Mouse (Mus musculus): ENCODE measurements around the gene Smyd3. TPM values are rescaled to one million over a fixed set of nuclear protein-coding genes. Genes with fewer than 3 reads are reported as not detected.

Smyd3 gene
- total RNA-seq (2022): 10 to 100 TPM; 25.1 to 28.9 (median 26.2) TPM

DNA sequence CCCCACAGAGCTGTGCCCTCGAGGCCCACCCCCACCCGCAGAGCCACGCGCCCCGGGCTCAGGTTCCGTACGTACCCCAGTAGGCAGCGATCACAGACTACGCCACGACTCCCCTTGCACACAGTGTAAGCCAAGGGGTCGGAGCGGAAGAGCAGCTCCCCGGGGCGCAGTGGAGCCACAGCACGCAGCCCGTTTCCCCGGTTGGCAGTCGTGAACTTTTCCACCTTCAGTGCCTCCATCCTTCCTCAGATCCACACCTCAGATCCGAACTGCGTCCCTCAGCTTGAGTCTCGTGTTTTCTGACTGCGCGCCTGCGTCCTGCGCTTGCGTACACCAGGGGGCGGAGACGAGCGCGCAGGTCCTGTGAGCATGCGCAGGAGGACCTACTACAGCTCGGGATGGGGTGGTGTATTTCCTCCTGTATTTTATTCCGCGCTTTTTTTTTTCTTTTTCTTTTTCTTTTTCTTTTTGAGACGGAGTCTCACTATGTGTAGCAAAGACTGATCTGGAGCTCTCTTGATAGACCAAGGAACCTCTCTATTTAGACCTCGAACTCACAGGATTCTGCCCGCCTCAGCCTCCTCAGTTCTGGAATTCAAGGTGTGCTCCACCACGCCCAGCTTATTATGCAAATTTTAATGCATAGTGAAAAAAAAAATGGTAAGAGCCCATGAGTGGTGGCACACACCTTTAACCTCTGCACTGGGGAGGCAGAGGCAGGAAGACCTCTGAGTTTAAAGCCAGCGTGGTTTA lies at the start of gene Smyd3:
TSS of gene Smyd3 (minus strand) at position 329 of the 753 bp plus-strand sequence.
- DNase-seq (ENCODE audit: low spot score in 2 of 2): peak; percentile 73 to 83

- DNase-seq (ENCODE audit: low spot score in 2 of 2): no peak
These were observed 49.7 kb upstream of the Smyd3 start for GRCm38 (mm10) chr1:179567558-179567957.

DNA sequence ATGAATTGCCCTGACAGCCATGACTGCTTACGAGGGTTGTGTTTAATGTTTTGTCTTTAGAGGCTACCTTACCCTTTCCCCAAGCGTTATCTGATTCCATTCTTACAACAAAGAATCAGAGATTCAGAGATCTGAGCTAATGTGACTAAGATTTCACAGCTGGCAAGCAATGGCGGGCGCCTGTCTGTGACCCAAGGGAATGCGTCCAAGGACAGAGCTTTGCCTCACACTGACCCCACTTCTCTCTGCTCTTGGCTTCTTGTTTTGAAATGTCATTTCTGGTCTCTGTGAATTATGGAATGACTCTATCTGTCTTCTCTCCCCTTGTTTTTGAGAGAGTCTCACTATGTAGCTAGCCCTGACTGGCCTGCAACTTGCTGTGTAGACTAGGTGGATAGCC lies 46.1 kb upstream of the Smyd3 start:
- DNase-seq (ENCODE audit: low spot score in 2 of 2): no peak

DNA sequence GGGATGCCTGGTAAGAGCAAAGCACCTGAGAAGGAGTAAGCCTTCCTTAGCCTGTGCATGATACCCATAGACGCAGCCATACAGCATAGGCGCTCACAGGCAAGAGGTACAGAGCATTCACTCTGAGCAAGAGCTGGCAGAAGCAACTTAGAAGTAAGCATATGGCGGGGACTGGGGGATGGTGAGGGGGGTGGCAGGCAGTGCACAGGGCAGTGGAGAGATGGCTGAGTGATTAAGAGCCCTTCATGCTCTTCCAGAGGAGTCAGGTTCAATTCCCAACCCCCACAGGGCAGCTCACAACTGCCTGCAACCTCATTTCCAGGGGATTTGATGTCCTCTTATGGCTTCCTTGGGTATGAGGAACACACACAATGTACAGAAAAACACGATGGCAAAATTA lies 45.4 kb upstream of the Smyd3 start:
- DNase-seq (ENCODE audit: low spot score in 2 of 2): no peak

DNA sequence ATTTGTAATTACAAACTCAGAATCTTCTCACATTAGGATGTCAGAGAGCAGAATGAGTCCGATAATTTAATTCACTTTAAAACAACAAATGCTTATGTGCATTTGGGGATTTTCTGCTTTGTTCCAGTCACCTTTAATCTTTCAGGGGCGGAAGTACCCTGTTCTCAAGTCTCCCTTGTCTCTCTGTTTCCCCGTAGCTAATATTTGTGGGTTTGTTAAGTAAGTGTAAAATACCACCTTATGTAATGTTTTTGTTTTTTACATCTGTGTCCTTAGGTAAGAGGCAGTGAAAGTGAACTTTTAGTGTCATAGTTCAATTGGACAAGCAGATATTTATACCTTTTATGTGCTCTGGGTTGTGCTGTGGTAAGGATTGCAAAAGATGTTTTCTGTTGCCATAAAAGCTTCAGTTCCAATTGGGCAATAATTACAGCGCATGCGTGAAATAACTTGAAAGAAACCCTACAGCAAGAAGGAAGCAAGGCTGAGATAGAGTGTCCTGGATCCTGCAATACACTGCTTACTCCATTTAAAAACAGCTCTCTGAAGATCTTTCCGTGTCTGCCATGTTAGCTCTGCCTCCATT lies 43.1 kb upstream of the Smyd3 start:
- no peak for DNase-seq (ENCODE audit: low spot score in 2 of 2)

DNA sequence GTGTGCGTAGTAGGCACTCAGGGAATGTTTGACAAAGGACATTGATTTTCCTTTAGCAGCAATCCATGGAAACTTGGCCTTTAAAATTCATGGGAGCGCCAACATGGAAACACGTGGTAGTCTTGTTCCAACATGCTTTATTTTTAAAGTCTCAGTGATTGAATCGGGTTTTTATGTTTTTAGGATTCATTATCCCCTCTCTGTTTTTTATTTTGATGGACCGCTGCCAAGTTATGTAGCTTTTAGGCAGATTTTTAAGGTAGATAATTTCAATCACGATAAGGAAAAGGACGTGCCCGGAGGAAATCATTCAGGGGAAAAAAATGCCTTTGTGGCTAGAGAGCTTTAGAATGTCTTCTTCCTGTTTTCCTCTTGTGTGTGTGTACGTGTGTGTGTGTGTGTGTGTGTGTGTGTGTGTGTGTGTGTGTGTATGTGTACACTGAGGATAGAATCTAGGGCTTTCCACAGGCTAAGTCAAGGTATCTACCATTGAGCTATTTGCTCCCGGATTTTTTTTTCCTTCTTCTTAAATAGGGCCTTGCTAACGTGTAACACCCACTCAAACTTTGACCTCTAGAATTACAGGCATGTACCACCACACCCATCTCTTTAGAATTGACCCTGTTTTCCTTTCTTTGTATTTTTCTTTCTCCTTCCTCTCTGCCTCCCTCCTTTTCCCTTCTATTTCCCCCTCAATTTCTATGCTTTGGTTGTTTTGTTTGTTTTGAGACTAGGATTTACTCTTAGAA lies 41.8 kb upstream of the Smyd3 start:
- no peak for DNase-seq (ENCODE audit: low spot score in 2 of 2)

GRCm38 (mm10) chr1:179556921-179557320 lies 39.1 kb upstream of the Smyd3 start:
- no peak for DNase-seq (ENCODE audit: low spot score in 2 of 2)

DNA sequence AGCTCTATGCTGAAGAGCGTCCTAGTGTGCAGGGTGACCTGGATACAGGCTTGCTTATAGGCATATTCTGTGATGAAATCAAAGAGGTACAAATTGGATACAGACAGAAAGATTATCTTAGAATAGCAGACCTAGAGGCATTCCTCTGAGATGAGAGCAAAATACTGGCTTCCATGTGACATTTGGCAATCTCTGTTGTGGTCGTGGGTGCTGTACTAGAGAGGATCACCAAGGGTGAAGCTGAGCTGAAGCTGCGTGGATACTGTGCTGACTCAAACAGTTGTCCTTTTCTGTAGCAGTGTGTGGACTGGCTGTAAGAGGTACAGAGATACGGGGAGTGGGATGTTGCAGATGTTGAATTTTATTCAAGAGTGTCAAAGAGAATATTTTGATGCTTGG lies 36.1 kb upstream of the Smyd3 start:
- no peak for DNase-seq (ENCODE audit: low spot score in 2 of 2)

DNA sequence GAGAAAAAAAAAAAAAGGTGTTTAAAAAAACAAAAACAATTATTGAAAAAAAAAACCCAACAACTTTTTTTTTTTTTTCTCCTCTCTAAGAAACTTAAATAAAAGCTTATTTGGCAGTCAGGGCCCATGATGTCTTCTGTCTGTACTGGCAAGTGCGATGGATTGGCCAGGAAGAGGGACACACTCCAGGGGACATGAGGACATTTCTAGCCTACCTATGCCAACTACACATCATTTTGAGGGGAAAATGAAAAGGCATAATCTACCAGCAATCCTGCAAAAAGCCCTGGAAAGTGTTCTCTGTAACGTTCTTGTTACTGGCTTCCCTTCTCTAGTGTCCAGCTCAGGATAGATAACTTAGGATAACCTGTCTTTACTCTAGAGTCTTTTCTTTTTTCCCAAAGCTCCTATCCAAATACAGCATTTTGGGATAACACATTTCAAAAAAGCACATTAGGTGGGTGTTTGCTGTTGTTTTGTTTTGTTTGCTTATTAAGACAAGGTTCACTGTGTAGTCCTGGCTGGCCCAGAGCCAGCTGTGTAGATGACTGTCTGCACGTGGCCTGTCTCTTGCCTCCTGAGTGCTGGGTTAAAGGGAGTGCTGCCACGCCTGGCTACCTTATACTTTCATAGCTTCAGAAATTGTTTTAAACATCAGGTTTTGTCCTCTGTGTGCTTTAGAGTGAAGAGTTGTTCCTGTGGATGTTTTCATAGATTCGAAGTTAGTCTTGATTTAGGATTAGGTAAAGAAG lies 35.5 kb upstream of the Smyd3 start:
- no peak for DNase-seq (ENCODE audit: low spot score in 2 of 2)

- DNase-seq (ENCODE audit: low spot score in 2 of 2): no peak
These were observed 34.9 kb upstream of the Smyd3 start for GRCm38 (mm10) chr1:179552751-179553150.

GRCm38 (mm10) chr1:179551921-179552320 lies 34.1 kb upstream of the Smyd3 start:
- no peak for DNase-seq (ENCODE audit: low spot score in 2 of 2)

- DNase-seq (ENCODE audit: low spot score in 2 of 2): no peak
These were observed 33.5 kb upstream of the Smyd3 start for GRCm38 (mm10) chr1:179551336-179551735.

DNA sequence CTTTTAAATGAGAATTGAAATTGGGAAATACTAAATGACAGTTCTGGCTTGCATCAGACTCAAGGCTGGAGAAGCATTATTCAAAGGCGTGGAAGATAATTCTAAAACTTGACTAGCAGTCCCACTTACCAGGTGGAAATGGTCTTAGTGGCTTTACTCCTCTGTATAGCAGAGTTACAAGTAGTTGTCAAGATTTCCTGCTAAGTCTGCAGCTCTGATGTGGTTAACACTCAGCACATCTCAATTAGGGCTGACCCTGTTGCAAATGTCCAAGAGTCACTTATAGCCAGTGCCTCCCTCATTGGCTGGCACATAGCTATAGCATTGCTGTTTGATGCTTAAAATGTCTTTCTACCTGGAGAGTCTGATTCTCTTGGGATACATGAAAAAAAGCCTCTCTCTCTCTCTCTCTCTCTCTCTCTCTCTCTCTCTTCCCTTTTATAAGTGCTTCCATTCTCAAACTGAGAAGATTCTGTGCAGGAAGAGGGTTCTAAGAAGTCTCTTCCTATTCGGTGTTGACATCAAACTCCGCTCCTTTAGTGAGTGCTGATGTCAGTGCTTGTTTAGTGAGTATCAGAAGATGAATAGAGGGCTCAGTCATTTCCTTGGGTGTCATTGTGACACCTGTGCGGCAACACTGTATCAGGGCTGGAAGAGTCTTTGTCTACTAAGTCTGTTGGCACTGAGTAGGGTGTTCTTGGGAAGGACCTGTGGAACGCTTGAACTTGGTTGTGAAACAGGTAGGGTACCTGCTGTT lies 31.3 kb upstream of the Smyd3 start:
- no peak for DNase-seq (ENCODE audit: low spot score in 2 of 2)

DNA sequence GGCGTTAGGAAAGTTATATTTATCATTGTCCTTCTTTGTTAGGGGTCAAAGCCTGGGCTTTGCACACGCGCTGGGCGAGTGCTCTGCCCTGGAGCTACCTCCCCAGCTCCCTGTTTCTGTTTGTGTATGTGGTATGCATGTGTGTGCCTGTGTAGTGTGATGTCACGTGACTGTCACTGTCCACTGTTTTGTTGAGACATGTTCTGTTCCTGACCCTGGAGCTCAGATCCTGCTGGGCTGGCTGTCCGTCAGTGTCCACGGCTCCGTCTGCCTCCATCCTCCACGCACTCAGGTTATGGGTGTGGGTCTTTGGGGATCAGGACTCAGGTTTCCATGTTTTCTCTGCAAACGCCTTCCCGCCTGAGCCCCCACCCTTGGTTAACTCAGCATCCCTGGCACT lies 30.4 kb upstream of the Smyd3 start:
- DNase-seq (ENCODE audit: low spot score in 2 of 2): no peak

- no peak for DNase-seq (ENCODE audit: low spot score in 2 of 2)
These were observed 29.3 kb upstream of the Smyd3 start for GRCm38 (mm10) chr1:179547176-179547575.

GRCm38 (mm10) chr1:179546551-179546917 lies 28.7 kb upstream of the Smyd3 start:
- no peak for DNase-seq (ENCODE audit: low spot score in 2 of 2)

DNA sequence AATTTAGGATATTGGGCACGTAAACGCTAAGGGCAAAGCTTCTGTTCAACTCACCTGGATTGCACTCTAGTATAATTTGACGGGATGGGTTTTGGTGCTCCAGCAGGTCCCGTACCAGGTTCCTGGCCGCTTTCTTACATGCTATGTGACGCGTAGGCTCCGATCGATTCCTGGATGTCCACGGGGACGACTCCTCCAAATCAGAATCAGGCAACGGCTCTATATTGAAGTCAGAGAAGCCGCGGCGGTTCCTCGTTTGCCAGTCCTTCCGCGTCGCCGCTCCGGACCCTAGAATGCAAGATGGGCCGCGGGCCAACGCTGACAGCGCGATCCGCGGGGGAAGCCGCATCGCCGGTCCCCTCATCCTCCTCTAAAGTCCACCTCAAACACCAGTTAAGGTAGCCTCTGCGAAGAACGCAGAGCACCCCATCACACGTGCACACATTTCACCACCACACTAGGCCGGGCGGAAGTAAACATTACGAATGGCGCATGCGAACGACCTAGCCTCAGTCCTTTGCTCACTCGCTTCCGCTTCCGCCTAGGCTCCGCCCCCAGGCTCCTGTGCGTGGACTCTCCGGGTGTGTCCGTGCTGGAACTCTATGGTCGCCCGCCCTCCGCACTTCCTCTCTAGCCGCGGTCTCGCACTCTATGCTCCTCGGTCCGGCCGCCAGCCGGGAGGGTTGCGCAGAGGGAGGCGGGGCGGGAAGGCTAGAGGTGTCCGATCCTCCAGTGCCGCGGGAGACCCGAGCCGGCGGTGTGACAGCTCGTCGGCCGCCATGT lies 28.1 kb upstream of the Smyd3 start, which contains the start of the genes Tfb2m and Cnst:
TSS of gene Tfb2m (minus strand) at position 500 of the 783 bp plus-strand sequence.
TSS of gene Cnst (plus strand) at position 603 of the 783 bp plus-strand sequence.
- DNase-seq (ENCODE audit: low spot score in 2 of 2): peak; percentile 97 to 98

DNA sequence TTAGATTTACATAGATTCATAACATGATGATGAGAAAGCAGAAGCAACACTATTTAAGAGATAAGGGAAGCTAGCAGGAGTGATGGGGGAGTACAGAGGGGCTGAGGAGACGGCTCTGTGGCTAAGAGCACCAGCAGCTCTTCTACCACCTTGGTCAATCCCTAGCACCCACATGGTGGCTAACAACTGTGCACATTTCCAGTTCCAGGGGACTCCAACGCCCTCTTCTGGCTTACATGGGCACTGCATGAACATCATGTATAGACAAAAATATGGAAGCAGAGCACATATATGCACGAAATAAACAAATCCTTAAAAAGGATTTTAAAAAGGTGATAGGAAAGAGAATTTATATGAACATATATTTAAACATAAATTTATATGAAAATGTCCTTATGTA lies 23.7 kb upstream of the Smyd3 start:
- no peak for DNase-seq (ENCODE audit: low spot score in 2 of 2)

DNA sequence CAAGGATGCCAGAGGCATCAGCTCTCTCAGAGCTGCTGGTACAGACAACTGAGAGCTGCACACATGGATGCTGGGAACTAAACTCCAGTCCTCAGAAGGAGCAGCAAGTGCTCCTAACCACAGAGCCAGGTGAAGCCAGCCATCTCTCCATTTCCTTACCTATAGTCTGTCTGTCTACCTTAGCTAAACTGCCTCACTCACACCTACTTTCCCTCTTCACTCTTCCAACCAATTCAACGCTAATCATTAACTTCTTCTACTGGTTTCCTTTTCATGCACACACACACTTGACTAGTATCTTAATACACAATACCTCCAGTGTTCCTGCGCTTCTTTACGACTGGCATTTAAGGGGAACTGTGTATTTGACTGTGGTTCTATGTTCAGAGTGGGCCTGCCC lies 22.0 kb upstream of the Smyd3 start:
- DNase-seq (ENCODE audit: low spot score in 2 of 2): no peak

DNA sequence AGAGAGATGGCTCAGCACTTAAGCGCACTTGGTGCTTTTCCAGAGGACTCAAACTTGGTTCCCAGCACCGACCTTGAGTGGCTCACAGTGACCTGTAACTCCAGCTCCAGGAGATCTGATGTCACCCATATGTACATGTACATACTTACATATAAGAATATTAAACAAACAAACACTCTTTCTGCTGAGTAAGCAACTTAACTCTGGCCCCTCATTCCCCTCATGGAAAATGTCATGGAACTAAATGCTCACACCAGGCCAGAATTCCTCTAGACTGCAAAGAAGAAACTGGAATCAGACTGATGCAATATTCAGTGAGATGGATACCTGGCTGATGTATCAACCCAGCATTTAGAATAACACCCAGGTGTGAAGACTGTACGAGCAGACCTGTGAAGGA lies 21.2 kb upstream of the Smyd3 start:
- no peak for DNase-seq (ENCODE audit: low spot score in 2 of 2)

Data from layer of hippocampus, adult 8-10 months (tissue).